In the genomic region with DNA sequence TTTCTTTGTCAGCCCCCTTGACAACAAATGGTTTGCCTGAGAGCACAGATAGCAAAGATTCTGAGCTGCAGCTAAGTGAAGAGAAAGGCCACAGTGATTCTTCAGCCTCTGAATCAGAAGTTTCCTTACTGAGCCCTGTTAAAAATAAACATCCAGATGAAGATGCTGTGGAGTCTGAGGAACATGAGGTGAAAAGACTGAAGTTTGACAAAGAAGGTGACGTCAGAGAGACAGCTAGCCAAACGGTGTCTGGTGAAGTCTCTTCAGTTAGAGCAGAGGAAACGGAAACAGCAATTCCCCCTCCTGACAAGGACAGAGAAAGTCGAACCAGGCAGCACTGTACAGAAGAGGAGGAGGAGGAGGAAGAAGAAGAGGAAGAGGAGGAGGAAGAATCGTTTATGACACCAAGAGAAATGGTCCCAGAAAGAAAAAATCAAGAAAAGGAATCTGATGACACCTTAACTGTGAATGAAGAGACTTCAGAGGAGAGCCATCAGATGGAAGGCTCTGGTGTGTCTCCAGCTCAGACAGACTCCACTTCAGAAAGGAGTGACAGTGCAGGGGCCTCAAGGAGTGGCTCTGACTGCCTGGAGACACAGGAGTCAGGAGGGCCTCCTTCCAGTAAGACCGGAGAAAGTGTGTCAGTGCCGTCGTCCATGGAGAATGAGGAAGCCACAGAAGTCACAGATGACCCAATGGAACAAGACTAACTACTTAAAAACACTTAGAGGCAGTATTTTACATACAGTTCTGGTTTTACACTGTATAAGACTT, we compare ENCODE assay signal across 7 mouse cellular contexts.
DNase-seq lines count a peak whose midpoint lies in the region; ATAC-seq and TF ChIP-seq lines count a peak whose summit lies in the region.
"Not testable (repeated sequence)": the region's sequence is repeated elsewhere in the genome, so short reads cannot be mapped to it uniquely, and the experiment has no call there.

No protein-coding gene starts in this region.

- H3K4me1 ChIP-seq in CH12.LX (ENCODE audit: control insufficient read depth in 1 of 2, insufficient read depth in 2 of 2), result not testable (repeated sequence)

- H3K4me3 ChIP-seq in CH12.LX (replicated peaks in 1 of 3; ENCODE audit: low read depth in 2 of 3, low read length in 2 of 3, poor library complexity in 1 of 3), result not testable (repeated sequence)

- TF ChIP-seq CTCF in CH12.LX (conservative IDR thresholded peaks at IDR 0.05 in 1 of 2, IDR thresholded peaks at IDR 0.05 in 1 of 2; ENCODE audit: low read depth in 2 of 2, low read length in 2 of 2), result not testable (repeated sequence)

- TF ChIP-seq RAD21 in CH12.LX (IDR thresholded peaks at IDR 0.05; ENCODE audit: low read depth, low read length), result not testable (repeated sequence)

- TF ChIP-seq POLR2A in CH12.LX (IDR thresholded peaks at IDR 0.05; ENCODE audit: low read depth, low read length), result not testable (repeated sequence)

- not testable (repeated sequence) for H3K9me3 ChIP-seq in CH12.LX (replicated peaks; ENCODE audit: low read length)

- in situ Hi-C loops in CH12.LX (cut with MboI; ENCODE audit: low pct_ligation_motif_present, low pct_unique_long_range_greater_than_20kb, low sequenced_read_pairs), result not testable (repeated sequence)

- H3K9ac ChIP-seq in CH12.LX (ENCODE audit: insufficient read depth, low read depth), result not testable (repeated sequence)

- H3K27me3 ChIP-seq in CH12.LX (replicated peaks); splenic B cell, adult 2 months (ENCODE audit: control insufficient read depth, insufficient read depth, low read length, poor library complexity, severe bottlenecking): not testable (repeated sequence)

- H3K27ac ChIP-seq in CH12.LX (ENCODE audit: insufficient read depth, low read depth), result not testable (repeated sequence)

- ATAC-seq in CD4-positive, CD25-positive, alpha-beta regulatory T cell, adult 4 months, result peak; percentile 54
- ATAC-seq in common myeloid progenitor, adult 5-6 weeks (replicated peaks; ENCODE audit: low read depth, poor library complexity, severe bottlenecking), result peak; percentile 56
- peak; percentile 68 for ATAC-seq in granulocyte monocyte progenitor cell, adult 5-6 weeks (replicated peaks; ENCODE audit: poor library complexity, severe bottlenecking)
- ATAC-seq in hematopoietic stem cell, adult 5-6 weeks (replicated peaks in 1 of 2; ENCODE audit: insufficient read depth in 1 of 2, low FRiP score in 2 of 2, low TSS enrichment in 1 of 2, low read depth in 1 of 2, poor library complexity in 2 of 2, severe bottlenecking in 2 of 2), result peak; percentile 29 to 56
- peak; percentile 46 for ATAC-seq in megakaryocyte progenitor cell, adult 5-6 weeks (replicated peaks; ENCODE audit: poor library complexity)

- dilution Hi-C loops in CH12.LX (cut with MboI; ENCODE audit: extremely low pct_ligation_motif_present, extremely low pct_unique_long_range_greater_than_20kb, low sequenced_read_pairs), result not testable (repeated sequence)

- H3K79me2 ChIP-seq in CH12.LX (replicated peaks; ENCODE audit: control insufficient read depth, extremely low read depth, insufficient read depth, poor library complexity, severe bottlenecking), result not testable (repeated sequence)

- H3K4me2 ChIP-seq in CH12.LX (ENCODE audit: insufficient read depth, low read depth, poor library complexity, severe bottlenecking), result not testable (repeated sequence)

- H3K36me3 ChIP-seq in CH12.LX (replicated peaks in 1 of 2; ENCODE audit: control insufficient read depth in 1 of 2, insufficient read depth in 1 of 2, low read length in 1 of 2); splenic B cell, adult 2 months (ENCODE audit: control insufficient read depth, insufficient read depth, low read length, poor library complexity, severe bottlenecking): not testable (repeated sequence)

- TF ChIP-seq EP300 in CH12.LX (IDR thresholded peaks at IDR 0.05; ENCODE audit: low read length), result not testable (repeated sequence)

- DNase-seq in CH12.LX (ENCODE audit: extremely low read depth), result peak; percentile 6
- DNase-seq in splenic B cell, adult 2 months (ENCODE audit: low read depth, low spot score), result peak; percentile 2
